Mouse (Mus musculus): Measurements from ENCODE around the gene Bst2.

Bst2 gene

GRCm38 (mm10) chr8:71537028-71537867, at the start of gene Bst2:
TSS of gene Bst2 (minus strand) at chr8:71537456.
- in situ Hi-C loops (cut with MboI): no loop called here

GRCm38 (mm10) chr8:71586891-71587290, 49.6 kb upstream of the Bst2 start:
- in situ Hi-C loops (cut with MboI): no loop called here

GRCm38 (mm10) chr8:71580201-71580600, 42.9 kb upstream of the Bst2 start:
- in situ Hi-C loops (cut with MboI): no loop called here

DNA sequence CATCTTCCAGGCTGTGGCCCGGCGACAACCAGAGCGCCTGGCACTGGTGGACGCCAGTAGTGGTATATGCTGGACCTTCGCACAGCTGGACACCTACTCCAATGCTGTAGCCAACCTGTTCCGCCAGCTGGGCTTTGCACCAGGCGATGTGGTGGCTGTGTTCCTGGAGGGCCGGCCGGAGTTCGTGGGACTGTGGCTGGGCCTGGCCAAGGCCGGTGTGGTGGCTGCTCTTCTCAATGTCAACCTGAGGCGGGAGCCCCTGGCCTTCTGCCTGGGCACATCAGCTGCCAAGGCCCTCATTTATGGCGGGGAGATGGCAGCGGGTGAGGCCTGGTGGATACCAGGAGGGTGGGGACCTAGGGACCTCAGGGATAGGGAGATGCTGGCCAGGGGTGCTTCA, 42.2 kb upstream of the Bst2 start:
- in situ Hi-C loops (cut with MboI): no loop called here

DNA sequence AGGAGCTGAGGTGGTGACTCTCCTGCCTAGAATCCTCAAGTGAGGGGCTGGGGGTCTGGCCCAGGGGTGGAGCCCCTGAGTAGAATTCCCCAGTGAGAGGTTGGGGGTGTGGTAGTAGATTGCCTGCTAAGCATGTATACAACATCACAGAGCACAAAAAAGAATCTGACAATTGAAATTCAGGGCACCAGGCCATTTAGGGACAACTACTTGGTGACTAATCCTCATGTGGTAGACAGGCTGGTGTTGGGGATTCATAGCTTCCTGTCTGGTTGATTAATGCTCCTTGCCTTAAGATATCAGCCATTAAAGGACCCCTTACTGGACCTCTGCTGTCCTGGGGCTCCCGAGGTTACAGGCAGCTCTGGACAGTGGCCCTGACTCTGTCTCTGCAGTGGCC, 41.8 kb upstream of the Bst2 start:
- in situ Hi-C loops (cut with MboI): no loop called here

DNA sequence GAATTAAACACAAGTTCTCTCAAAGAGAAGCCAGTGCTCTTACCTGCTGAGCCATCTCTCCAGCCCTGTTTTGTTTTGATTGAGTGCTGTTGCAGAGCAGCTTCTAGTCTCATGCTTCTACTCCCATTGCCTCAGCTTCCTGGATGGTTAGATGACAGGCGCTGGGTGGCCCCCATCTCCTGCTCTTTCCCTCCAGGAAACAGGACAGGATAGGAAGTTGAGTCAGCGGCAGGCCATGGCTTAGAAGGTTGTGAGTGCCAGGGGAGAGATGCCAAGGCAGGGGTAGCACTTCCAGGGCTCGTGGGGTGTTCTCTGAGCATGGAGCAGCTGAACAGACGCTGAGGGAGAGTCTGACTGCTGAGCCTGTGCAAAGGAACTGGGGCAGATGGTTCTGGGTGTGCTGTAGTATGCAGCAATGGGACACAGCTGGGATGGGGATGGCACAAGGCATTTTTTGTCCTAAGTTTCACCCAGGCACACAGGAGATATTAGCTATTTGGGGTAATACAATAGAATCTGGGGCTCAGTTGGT, 40.7 kb upstream of the Bst2 start:
- in situ Hi-C loops (cut with MboI): no loop called here

DNA sequence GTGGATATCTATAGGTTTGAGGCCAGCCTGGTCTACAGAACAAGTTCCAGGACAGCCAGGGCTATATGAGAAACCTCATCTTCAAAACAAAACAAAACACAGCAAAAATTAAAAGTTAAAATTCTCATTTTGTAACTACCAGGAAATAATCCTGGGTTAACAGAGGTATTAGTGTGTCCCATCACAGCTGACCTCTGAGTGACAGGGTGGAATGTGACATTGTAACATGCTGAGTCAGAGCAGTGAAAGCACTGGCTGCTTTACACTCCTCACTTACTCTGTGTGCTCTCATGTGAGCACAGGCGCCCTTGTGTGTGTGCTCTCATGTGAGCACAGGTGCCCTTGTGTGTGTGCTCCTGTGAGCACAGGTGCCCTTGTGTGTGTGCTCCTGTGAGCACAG, 37.8 kb upstream of the Bst2 start:
- in situ Hi-C loops (cut with MboI): no loop called here

GRCm38 (mm10) chr8:71574426-71574825, 37.2 kb upstream of the Bst2 start:
- in situ Hi-C loops (cut with MboI): no loop called here

DNA sequence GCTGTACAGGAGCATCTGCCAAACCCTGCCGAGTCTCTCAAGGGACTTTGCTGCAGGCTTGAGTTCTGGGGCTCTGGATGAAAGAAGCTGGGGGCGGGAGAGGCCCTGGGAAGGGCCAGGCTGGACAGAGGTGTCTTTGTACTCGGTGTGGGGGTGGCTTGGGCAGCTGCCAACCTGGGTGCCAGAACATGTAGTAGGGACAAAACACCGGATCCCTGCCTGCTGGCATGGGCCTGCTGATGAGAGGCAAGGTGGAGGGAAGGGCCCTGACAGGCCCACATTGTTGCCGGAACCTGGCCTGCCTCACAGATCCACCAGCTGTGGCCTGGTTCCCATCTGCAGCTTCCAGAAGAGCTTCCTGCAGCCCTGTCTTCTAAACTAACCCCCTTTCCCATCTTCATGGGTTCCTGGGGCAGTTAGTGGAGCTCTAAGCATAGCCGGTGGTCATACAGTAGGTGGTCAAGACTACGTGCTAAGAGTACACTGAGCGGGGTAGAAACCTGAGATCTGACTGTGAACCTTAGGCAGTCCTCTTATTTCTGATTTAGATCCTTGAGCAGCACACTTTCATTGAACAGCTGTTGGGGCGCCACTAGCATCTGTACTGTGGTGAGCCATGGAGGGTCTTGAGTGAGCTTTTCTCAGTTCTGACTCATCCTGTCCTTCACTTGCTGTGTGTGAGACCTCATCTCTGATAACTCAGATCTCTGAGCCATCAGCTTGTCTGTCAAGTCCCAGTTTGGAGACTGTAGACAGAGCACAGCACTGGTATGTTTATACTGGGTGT, 35.8 kb upstream of the Bst2 start:
- in situ Hi-C loops (cut with MboI): no loop called here

DNA sequence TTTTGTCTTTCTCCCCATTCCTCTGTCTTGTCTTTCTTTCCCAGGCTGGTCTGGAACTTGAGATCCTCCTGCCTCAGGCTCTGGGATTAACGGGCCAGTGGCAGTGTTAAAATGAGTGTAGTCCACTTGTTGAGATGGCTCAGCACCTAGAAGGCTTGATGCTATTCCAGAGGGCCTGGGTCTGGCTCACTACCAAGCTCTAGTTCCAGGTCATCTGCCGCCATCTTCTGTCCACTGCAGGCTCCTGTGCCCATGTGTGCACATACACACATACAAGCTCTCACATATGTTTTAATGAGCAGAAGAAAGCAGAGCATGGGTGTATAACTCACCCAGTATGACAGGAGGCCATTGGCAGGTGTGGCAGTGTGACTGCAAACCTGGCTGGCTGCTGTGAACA, 34.8 kb upstream of the Bst2 start:
- in situ Hi-C loops (cut with MboI): no loop called here

DNA sequence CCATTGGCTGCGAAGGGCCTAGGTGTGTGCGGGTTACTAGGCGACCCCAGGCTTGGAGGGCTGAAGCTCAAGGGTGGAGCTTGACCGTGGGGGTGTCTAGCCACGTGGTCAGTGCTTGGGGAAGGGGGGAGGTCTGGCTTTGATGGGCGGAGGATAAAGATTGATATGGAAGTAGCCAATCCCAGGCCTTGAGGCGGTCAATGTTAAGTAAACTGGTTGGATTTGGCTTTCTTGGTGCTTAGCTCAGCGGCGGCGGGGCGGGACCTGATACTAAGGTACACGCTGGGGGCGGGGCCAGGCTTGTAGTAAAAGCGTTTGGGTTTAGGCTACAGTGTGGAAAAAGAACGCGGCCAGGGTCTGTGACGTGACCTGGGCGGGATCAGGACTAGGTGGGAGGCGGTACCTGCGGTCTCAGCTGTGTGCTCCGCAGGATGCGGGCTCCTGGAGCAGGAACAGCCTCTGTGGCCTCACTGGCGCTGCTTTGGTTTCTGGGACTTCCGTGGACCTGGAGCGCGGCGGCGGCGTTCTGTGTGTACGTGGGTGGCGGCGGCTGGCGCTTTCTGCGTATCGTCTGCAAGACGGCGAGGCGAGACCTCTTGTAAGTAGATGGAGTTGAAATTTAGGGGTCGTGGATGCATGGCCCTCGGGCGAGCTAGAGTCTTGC, 33.2 kb upstream of the Bst2 start:
- in situ Hi-C loops (cut with MboI): no loop called here

DNA sequence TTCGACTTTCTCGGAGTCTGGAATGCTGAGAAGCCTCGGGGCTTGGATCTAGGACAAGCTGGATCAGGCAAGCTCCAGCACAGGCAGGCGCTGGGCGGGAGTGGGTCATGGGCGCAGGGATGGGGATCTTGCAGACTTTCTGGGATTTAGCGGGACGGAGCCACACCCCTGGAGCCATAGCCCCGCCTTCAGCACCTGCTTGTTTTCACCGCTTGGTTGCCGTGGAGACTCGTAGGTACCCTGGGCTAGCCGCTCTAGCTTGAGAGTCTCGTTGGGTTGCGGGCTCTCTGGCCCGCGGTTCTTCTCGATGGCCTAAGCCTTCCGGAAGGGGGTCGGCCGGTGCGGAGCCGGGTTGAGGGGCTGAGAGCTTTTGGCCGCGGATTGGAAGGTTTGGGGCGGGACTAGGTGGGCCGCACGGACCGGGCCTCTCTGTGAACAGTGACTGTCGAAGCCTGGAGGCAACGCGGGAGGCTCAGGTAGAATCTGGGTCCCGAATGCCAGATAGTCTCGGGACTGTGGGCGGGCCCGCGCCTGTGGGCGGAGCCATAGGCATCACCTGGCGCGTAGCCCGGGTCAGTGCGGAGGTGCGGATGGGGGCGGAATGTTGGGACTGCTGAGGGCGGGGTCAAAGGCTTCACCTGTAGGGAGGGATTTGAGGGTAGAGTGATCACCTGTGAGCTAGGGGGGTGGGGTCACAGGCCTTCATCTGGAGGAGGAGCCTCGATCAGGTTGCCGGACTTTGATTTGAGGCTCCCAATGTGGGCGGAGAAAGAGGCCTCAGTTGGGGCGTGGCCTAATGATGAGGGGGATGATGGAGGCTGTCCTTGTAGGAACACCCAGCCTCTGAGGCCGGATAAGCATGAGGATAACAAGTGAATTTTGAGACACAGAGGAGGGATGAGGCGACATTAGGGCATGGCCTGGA, 32.4 kb upstream of the Bst2 start:
- in situ Hi-C loops (cut with MboI): no loop called here

DNA sequence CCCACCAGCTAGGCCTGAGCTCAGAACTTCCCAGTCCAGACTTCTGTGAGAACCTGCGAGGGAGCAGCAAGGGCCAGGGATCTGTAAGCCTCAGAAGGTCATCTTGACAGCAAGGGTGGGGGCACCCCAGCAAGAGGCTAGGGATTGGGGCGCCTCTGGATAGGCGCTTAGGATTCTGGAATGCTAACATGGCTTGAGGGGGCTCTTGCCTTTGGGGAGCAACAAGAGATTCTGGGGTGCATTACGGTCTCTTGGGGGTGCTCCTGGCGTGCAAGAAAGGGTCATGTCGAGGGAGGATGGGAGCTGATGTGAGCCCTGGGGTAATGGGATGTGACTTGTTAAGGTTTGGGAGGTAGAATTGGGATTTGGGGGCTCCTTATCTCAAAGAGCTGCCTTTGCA, 31.7 kb upstream of the Bst2 start:
- in situ Hi-C loops (cut with MboI): no loop called here

GRCm38 (mm10) chr8:71568387-71568937, 31.2 kb upstream of the Bst2 start, which contains the start of gene Slc27a1:
TSS of gene Slc27a1 (plus strand) at chr8:71568882.
- in situ Hi-C loops (cut with MboI): no loop called here

- in situ Hi-C loops (cut with MboI): no loop called here
Observed at GRCm38 (mm10) chr8:71567587-71567986, 30.3 kb upstream of the Bst2 start.

DNA sequence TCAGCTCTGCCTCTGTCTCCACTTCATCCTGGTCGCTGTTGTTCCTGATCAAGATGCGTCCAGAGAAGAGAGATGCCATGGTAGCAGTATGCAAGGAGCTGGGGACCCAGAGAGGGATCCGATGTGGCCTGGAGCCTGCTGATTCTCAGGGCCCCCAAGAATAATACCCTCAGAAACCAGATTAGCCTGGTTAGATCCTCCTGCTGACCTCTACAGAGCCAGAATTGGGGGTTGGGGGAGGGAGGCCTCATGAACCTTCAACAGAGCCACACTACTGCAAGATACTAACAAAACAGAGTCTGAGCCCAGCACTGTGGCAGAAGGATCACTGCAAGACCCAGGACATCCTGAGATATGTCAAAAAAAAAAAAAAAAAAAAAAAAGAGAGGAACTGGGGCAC, 29.2 kb upstream of the Bst2 start, which contains the start of gene Nxnl1:
TSS of gene Nxnl1 (minus strand) at position 101 of the 400 bp plus-strand sequence.
- in situ Hi-C loops (cut with MboI): no loop called here

GRCm38 (mm10) chr8:71563992-71564391, 26.7 kb upstream of the Bst2 start:
- in situ Hi-C loops (cut with MboI): loop anchor here (5.0 kb wide), 1 partner anchor 68 kb away; no protein-coding TSS in a partner anchor

DNA sequence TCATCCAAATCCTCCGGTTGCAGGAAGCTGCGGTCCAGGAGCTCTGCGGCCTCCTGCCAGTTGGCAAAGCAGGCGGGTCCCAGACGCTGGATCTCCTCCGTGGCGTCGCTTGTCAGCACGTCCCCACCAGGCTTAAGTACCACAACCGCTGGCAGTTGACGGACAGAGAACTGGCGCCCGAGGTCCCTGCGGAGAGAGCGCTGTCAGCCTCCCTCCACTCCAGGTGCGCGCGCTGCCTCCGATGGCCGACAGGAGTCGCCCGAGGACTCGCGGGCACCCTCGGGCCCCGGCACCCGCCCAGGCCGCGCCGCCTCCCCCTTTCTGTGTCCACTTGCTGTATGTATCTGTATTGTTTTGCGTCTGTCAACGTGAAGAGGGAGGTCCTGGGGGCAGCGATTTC, 25.5 kb upstream of the Bst2 start:
- in situ Hi-C loops (cut with MboI): loop anchor here (5.0 kb wide), 1 partner anchor 70 kb away; no protein-coding TSS in a partner anchor

DNA sequence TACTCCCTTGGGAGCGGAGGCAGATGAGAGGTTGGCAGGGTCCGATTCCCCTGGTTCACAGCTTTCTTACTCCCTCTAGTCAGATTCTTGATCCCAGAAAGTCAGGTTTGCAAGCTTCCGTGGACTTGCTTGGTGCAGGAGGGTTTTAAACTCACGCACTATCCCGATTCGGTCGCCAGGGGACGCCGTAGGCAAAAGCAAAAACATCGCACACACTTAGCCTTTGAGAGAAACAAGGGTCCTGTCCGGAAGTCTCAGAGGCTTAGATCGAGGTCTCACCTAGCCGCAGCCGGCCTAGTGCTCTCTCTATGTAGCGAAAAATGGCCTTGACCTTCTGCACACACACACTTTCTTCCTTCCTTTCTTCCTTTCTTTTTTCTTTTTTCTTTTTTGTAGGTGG, 24.1 kb upstream of the Bst2 start:
- in situ Hi-C loops (cut with MboI): loop anchor here (5.0 kb wide), 1 partner anchor 71 kb away; no protein-coding TSS in a partner anchor

DNA sequence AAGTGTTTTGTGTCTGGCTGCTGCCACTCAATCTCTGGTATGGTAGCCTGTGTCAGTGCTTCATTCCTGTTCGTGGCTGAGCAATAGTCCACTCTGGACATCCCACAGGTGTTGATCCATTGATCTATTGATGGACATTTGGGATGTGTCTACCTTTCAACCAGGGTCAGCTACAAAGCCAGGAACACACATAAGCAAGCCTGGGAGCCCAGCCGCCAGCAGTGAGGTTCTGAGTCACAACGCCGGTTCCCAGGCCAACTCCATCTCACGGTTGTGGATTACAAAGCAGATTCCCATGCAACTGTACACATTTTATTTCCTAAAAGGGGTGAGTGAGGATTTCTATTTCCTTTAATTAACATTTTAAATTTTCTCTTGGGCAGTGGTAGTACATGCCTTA, 23.5 kb upstream of the Bst2 start:
- in situ Hi-C loops (cut with MboI): loop anchor here (5.0 kb wide), 1 partner anchor 72 kb away; no protein-coding TSS in a partner anchor

Measured in mature B cell (primary cell).